Mouse (Mus musculus) embryonic stem cell, embryonic (primary cell): Measurements from ENCODE around the gene Tnfsf14.

Experiments used
- CTCF ChIA-PET, 4 experiments: fragments of 300-600 bp in 2 of 4; fragments of 350-600 bp in 2 of 4; sonication (Branson Sonifier 250); formaldehyde crosslinking; loops; one replicate each; lab custom pipeline; 2022; ENCODE audit warnings: inconsistent platforms in 2 of 4; lab: Charles Lee
- POLR2A ChIA-PET, 4 experiments: fragments of 300-600 bp in 2 of 4; fragments of 350-600 bp in 2 of 4; sonication (Branson Sonifier 250); formaldehyde crosslinking; loops; one replicate each; lab custom pipeline; 2022; ENCODE audit warnings: antibody characterized with exemption in 4 of 4, inconsistent platforms in 1 of 4; lab: Charles Lee

Tnfsf14 gene

GRCm38 (mm10) chr17:57194041-57194507 is at the start of gene Tnfsf14:
Gene Tnfsf14 (minus strand): TSS chr17:57194177.
- CTCF ChIA-PET = no interaction called here
- POLR2A ChIA-PET = no interaction called here

DNA sequence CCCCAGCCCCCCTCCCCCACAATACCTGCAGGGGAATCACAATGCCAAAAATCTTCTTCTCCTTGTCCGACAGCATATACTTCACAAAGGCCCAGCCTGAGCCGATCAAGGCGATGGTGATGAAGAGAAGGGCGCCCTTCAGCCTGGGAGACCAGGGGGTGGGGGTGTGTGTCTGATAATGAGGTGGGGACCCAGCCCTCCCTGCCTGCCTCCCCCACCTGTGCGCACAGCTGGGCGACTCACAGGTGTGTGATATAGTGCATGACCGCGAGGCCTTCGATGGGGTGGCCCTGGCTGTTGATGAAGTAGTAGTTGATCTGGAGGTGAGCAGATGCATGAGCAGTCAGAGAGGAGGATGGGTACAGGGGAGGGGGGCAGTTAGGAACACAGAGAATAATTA is 43.2 kb upstream of the Tnfsf14 start:
- ChIA-PET POLR2A (no interaction called here), CTCF (no interaction called here)

DNA sequence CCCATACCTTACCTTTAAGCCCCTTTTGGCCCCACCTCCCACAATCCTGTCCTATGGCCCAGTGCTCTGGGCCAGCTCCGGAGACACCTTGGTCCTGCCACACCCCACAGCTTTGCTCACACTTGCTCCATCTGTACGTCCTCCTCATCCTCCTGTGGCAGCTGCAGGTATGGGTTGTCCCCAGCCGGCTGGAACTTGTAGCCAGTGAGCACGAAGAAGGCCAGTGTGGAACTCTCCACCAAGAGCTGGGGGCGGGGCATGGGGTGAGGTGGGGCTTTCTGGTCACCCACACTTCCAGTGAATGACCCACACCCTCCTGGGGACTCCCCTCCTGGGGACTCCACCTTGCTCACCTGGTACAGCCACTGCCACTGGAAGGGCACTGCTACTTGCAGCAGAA is 41.8 kb upstream of the Tnfsf14 start:
- POLR2A ChIA-PET = interaction anchor here in 3 of 4 experiments (0.6 to 1.0 kb wide), 3 partner anchors 21 to 1877 kb away, joined by 3 read pairs; no protein-coding TSS in a partner anchor

GRCm38 (mm10) chr17:57234254-57234928 is 40.4 kb upstream of the Tnfsf14 start:
- ChIA-PET CTCF (interaction anchor here (1.2 to 2.2 kb wide), 5 partner anchors 14 to 101 kb away, joined by 3 to 8 read pairs (median 3); partner anchors contain the start of gene Gpr108 (in 2 of the 4)), POLR2A (interaction anchor here in 3 of 4 experiments (0.5 to 1.2 kb wide), 4 partner anchors 15 to 780 kb away, joined by 3 to 5 read pairs (median 3); partner anchors contain the start of gene Tnfsf9 (in 1 of the 3))

More for the DNA sequence above, 41.8 kb upstream of the Tnfsf14 start:
- CTCF ChIA-PET = interaction anchor here in 3 of 4 experiments (0.6 to 1.5 kb wide), 5 partner anchors 12 to 424 kb away, joined by 3 to 8 read pairs (median 3); partner anchors contain the start of gene Gpr108 (in 1 of the 3)

DNA sequence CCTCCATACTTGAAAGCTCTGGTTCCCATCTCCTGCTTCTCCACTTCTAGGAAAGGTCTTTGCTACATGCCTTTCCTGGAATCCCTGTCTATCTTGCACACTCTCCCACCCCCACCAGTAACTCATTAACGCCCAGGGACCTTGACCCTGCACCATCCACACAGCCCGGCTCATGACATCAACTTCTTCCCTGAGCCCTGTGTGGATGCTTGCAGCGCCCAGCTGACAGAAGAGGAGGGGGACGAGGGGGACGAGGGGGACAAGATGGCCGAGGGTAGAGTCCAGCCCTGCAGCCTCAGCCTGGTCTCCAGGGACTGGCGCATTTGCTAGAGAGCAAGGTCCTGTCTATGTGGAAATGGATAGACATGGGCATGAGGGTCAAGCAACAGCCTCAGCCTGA is 39.1 kb upstream of the Tnfsf14 start:
- ChIA-PET CTCF (interaction anchor here in 3 of 4 experiments (0.7 to 2.2 kb wide), 5 partner anchors 14 to 102 kb away, joined by 3 to 9 read pairs (median 3); no protein-coding TSS in a partner anchor), POLR2A (interaction anchor here in 1 of 4 experiments (0.7 to 1.0 kb wide), 3 partner anchors 9 to 202 kb away, joined by 3 to 5 read pairs (median 4); partner anchors contain the start of gene Khsrp)

- CTCF ChIA-PET = interaction anchor here in 2 of 4 experiments (0.7 to 2.2 kb wide), 3 partner anchors 13 to 102 kb away, joined by 3 to 8 read pairs (median 3); no protein-coding TSS in a partner anchor
- POLR2A ChIA-PET = interaction anchor here in 1 of 4 experiments (0.5 kb wide), 1 partner anchor 30 kb away, joined by 5 read pairs; no protein-coding TSS in a partner anchor
Measured at GRCm38 (mm10) chr17:57232200-57232599, 38.2 kb upstream of the Tnfsf14 start.

GRCm38 (mm10) chr17:57231321-57231771 is 37.4 kb upstream of the Tnfsf14 start:
- CTCF ChIA-PET = no interaction called here
- POLR2A ChIA-PET = no interaction called here

DNA sequence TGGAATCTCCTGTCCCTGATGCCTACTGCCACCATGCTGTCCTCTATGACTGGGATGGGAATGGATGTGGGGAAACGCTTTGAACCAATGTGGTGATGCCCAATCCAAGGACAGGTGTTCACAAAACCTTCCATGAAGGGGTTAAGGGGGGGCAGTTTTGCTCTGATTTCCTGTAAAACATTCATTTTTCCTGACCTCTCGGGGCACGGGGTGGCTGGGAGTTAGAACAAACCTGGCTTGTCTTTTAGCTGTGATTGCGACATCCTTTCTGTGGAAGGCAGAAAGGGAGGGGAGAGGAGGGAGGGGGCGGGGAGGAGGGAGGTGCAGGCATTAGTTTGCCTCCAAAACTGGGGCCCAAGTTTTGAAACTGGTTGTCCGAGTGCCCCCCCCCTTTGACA is 36.8 kb upstream of the Tnfsf14 start:
- CTCF ChIA-PET = no interaction called here
- POLR2A ChIA-PET = interaction anchor here in 1 of 4 experiments (1.0 kb wide), 1 partner anchor 233 kb away, joined by 4 read pairs; the partner anchor contains the start of gene Alkbh7

- ChIA-PET CTCF (interaction anchor here (0.5 to 0.8 kb wide), 4 partner anchors 11 to 105 kb away, joined by 3 to 6 read pairs (median 4); no protein-coding TSS in a partner anchor), POLR2A (interaction anchor here in 3 of 4 experiments (0.5 to 1.0 kb wide), 4 partner anchors 17 to 233 kb away, joined by 3 to 8 read pairs (median 4); partner anchors contain the start of gene Alkbh7 (in 1 of the 3))
Measured at GRCm38 (mm10) chr17:57229851-57230727, 36.1 kb upstream of the Tnfsf14 start.

DNA sequence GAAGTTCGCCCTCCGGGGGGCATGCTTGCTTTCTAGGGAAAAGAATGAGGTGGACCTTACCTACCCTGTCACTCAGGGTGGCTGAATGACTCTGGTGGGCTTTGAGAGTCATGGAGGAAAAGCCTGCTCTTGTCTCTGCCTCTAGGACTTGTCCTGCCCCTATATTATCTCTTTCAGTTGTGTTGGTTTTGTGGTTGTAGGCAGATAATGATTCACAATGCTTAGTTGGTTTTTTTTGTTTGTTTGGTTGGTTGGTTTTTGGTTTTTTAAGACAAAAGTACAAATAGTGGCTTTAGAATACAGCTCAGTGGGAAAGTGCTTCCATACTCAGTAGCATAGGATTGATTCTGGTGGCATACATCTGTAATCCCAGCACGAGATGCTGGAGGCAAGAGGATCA is 34.9 kb upstream of the Tnfsf14 start:
- CTCF ChIA-PET = interaction anchor here in 1 of 4 experiments (1.5 kb wide), 1 partner anchor 10 kb away, joined by 3 read pairs; no protein-coding TSS in a partner anchor
- POLR2A ChIA-PET = interaction anchor here in 2 of 4 experiments (0.6 to 1.0 kb wide), 2 partner anchors 17 to 197 kb away, joined by 4 to 8 read pairs; no protein-coding TSS in a partner anchor

- ChIA-PET CTCF (interaction anchor here in 2 of 4 experiments (0.6 to 1.5 kb wide), 2 partner anchors 9 to 98 kb away, joined by 3 to 4 read pairs; no protein-coding TSS in a partner anchor), POLR2A (interaction anchor here in 2 of 4 experiments (0.6 to 1.1 kb wide), 2 partner anchors 18 to 196 kb away, joined by 3 to 4 read pairs; partner anchors contain the start of gene Khsrp (in 1 of the 2))
Measured at GRCm38 (mm10) chr17:57228014-57228413, 34.0 kb upstream of the Tnfsf14 start, which contains the start of gene C3. Gene C3 (minus strand): TSS chr17:57228136.

DNA sequence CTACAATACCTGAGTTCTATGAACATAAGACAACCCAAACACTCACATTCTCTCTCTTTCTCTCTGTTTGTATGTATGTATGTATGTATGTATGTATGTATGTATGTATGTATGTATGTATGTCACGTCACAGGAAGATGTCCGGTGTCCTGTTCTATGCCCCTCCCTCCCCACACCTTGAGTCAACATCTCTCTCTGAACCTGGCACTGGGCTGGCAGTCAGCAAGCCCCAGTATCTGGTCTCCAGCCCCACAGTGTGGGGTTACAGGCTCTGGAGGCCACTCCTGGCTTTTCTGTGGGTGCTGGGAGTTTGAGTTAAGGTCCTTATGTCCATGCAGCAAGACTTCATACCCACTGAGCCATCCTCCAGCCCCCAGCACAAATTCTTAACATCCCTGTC is 33.5 kb upstream of the Tnfsf14 start:
- ChIA-PET POLR2A (interaction anchor here in 1 of 4 experiments (0.7 to 1.1 kb wide), 2 partner anchors 35 to 196 kb away, joined by 3 read pairs; partner anchors contain the start of gene Khsrp), CTCF (interaction anchor here in 1 of 4 experiments (0.6 kb wide), 1 partner anchor 97 kb away, joined by 4 read pairs; no protein-coding TSS in a partner anchor)

DNA sequence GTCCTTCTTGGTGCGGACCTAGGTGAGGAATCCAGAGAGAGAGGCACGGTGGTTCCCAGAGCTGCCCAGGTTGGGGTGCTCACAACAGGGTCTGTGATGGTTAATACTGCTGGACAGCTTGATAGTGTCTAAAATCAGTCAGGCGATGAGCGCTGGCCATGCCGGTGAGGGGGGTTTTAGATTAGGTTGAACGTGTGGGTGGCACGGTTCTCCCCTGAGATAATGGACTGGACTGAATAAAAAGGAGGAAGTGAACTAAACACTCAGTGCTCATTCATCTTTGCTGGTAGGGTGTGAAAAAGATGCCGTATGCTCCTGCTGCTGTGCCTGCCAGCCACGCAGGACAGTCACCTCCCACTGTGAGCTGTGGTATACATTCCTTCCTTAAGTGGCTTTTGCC is 29.3 kb upstream of the Tnfsf14 start:
- CTCF ChIA-PET = interaction anchor here in 1 of 4 experiments (1.3 kb wide), 1 partner anchor 53 kb away, joined by 3 read pairs; no protein-coding TSS in a partner anchor

GRCm38 (mm10) chr17:57221911-57222310 is 27.9 kb upstream of the Tnfsf14 start:
- POLR2A ChIA-PET = interaction anchor here in 2 of 4 experiments (0.6 to 1.1 kb wide), 2 partner anchors 66 to 279 kb away, joined by 3 to 4 read pairs; no protein-coding TSS in a partner anchor
- CTCF ChIA-PET = interaction anchor here in 2 of 4 experiments (0.6 to 1.4 kb wide), 3 partner anchors 113 to 1847 kb away, joined by 3 to 7 read pairs (median 4); no protein-coding TSS in a partner anchor

More for the DNA sequence above, 29.3 kb upstream of the Tnfsf14 start:
- POLR2A ChIA-PET = interaction anchor here in 1 of 4 experiments (0.9 kb wide), 1 partner anchor 21 kb away, joined by 3 read pairs; no protein-coding TSS in a partner anchor

GRCm38 (mm10) chr17:57219884-57220207 is 25.9 kb upstream of the Tnfsf14 start:
- POLR2A ChIA-PET = interaction anchor here (0.6 to 1.8 kb wide), 11 partner anchors 9 to 222 kb away, joined by 3 to 6 read pairs (median 3); partner anchors contain the start of genes Alkbh7 (in 1 of the 4), Gpr108 (in 1 of the 4) and Khsrp (in 1 of the 4)
- CTCF ChIA-PET = interaction anchor here (0.7 to 2.9 kb wide), 31 partner anchors 10 to 510 kb away, joined by 3 to 62 read pairs (median 6); partner anchors contain the start of genes Gpr108 (in 2 of the 4), Alkbh7 (in 1 of the 4) and Khsrp (in 1 of the 4)

- CTCF ChIA-PET = interaction anchor here (0.6 to 2.9 kb wide), 54 partner anchors 9 to 1221 kb away, joined by 3 to 62 read pairs (median 4); partner anchors contain the start of genes Gpr108 (in 3 of the 4), Alkbh7 (in 2 of the 4), C3 (in 1 of the 4) and Khsrp (in 1 of the 4)
- POLR2A ChIA-PET = interaction anchor here (0.6 to 1.8 kb wide), 14 partner anchors 8 to 230 kb away, joined by 3 to 6 read pairs (median 4); partner anchors contain the start of genes Alkbh7 (in 2 of the 4), Gpr108 (in 1 of the 4) and Khsrp (in 1 of the 4)
Measured at GRCm38 (mm10) chr17:57219167-57219883, 25.3 kb upstream of the Tnfsf14 start.
